Mouse (Mus musculus) ES-E14 (cell line): ENCODE measurements around the gene Rimklb.
A peak's percentile ranks its signal among the peaks of the same experiment; 100 is the strongest.
"Not testable (repeated sequence)": the region's sequence is repeated elsewhere in the genome, so short reads cannot be mapped to it uniquely, and the experiment has no call there.

ENCODE experiments used
- CHD2 ChIP-seq: IDR thresholded peaks from 2 replicates; pipeline ENCODE4 v1.6.1; 2014; ENCODE audit warnings: mild to moderate bottlenecking, low read depth, low read length, inconsistent platforms
- HCFC1 ChIP-seq: IDR thresholded peaks from 2 replicates; pipeline ENCODE4 v1.6.1; 2012; ENCODE audit warnings: low read length, inconsistent platforms, borderline replicate concordance; ENCODE audit not compliant: insufficient read depth
- MAFK ChIP-seq: IDR thresholded peaks from 2 replicates; pipeline ENCODE4 v1.6.1; 2014; ENCODE audit warnings: mild to moderate bottlenecking, low read depth, low read length, inconsistent platforms; ENCODE audit not compliant: insufficient read depth
- ZC3H11A ChIP-seq: IDR thresholded peaks from 2 replicates; pipeline ENCODE4 v1.6.1; 2012; ENCODE audit warnings: low read depth, mild to moderate bottlenecking, inconsistent platforms, low read length, borderline replicate concordance
- ZNF384 ChIP-seq: IDR thresholded peaks from 2 replicates; pipeline ENCODE4 v1.6.1; 2012; ENCODE audit warnings: low read depth, low read length, inconsistent platforms

- not testable (repeated sequence) for TF ChIP-seq MAFK, CHD2, HCFC1, ZC3H11A
- TF ChIP-seq ZNF384 = peak; percentile 83
These were observed 43.9 kb upstream of the Rimklb start for GRCm38 (mm10) chr6:122542459-122542858.
